Mouse (Mus musculus) effector memory CD4-positive, alpha-beta T cell, adult 5 months (primary cell): Measurements from ENCODE around the gene Olfr818. TPM values are rescaled to one million over a fixed set of nuclear protein-coding genes. Genes with fewer than 3 reads are reported as not detected.

Experiments used
- polyA plus RNA-seq: library from polyadenylated mRNA; unstranded; fragments of 100-300 nt; shearing (Covaris generic); gene quantifications from one replicate; pipeline ENCODE4 v1.2.1, GENCODE M21; 2017

Gene Olfr818
- polyA plus RNA-seq = not detected

DNA sequence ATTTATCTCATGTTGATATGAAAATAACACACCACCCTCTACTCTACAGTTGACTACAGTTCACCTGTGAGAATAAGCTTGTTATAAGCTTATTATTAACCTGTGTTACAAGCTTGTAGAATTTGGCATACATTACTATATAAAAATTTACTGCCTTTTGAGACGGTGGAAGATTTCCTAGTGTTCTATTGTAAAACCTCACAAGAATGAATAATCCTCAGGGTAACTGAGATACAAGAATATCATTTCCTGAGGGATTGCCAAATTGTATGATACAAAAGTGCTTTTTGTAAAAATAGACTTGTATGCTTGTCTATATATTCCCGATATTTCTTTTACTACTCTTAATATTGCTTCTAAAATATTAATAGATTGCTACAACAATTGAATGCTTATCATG lies at the start of gene Olfr818:
Gene Olfr818 (minus strand): TSS at position 101 of the 400 bp plus-strand sequence.

DNA sequence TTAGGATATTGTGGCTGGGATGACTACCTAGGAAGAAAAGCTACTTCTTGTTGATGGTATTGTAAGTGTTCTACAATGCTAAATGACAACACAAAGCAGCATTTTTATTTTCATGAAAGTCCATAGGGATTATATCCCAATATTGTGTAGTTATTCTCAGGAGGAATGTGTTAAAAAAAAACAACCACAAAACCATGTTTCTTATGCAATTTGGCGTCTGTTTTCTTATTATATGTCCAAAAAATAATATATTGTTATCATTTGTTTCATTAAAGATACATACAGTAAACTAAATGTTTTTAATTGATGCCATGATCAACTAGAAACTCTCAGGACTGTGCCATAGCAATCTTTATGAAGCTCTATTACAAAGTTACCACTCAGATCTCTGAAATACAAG lies 36.1 kb upstream of the Olfr818 start, which contains the start of gene Gm10310:
Gene Gm10310 (minus strand): TSS at position 101 of the 400 bp plus-strand sequence.

DNA sequence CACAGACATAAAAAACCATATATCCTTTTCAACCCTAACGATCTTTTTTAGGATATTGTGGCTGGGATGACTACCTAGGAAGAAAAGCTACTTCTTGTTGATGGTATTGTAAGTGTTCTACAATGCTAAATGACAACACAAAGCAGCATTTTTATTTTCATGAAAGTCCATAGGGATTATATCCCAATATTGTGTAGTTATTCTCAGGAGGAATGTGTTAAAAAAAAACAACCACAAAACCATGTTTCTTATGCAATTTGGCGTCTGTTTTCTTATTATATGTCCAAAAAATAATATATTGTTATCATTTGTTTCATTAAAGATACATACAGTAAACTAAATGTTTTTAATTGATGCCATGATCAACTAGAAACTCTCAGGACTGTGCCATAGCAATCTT lies 27.1 kb upstream of the Olfr818 start, which contains the start of gene Olfr247:
Gene Olfr247 (minus strand): TSS at position 101 of the 400 bp plus-strand sequence.

DNA sequence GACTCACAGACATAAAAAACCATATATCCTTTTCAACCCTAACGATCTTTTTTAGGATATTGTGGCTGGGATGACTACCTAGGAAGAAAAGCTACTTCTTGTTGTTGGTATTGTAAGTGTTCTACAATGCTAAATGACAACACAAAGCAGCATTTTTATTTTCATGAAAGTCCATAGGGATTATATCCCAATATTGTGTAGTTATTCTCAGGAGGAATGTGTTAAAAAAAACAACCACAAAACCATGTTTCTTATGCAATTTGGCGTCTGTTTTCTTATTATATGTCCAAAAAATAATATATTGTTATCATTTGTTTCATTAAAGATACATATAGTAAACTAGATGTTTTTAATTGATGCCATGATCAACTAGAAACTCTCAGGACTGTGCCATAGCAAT lies 18.3 kb upstream of the Olfr818 start, which contains the start of gene Olfr819:
Gene Olfr819 (minus strand): TSS at position 101 of the 400 bp plus-strand sequence.

DNA sequence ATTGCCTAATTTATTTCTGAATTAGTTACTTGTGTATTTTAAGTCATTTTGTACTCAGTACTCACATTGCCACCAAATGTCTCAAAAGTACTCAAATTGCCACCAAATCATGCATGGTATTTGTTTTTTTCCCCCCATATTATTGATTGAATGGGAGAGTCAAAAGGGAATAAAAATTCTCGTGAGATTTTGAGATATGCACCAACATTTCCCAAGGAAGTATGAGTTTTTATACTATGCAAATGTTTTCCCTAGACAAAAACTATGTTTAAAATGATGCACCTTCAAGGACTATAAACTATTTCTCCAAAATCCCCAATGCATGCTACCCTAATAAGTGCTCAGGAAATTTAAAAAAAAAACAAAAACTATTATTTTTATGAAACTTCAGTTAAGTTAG lies 33.4 kb downstream of the Olfr818 start, which contains the start of gene Olfr816:
Gene Olfr816 (minus strand): TSS at position 101 of the 400 bp plus-strand sequence.

DNA sequence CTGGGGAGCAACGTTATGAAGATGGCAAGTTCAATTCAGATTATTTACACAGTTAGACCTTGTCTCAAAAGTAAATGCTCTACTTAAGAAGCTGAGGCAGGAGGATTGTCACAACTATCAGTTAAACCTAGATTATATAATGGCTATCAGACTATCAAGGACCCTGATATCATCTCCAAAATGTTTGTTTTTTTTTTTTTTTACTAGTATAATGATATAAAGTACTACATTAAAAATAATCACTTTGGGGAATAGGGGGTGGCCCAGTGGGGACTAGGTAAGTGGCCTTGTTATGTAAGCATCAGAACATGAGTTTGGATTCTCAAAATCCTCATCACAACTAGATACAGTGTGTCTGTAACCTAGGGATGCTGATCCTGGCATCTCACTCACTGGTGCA lies 43.1 kb downstream of the Olfr818 start, which contains the start of gene Olfr815:
Gene Olfr815 (minus strand): TSS at position 101 of the 400 bp plus-strand sequence.

Other genes starting within 250 kb of the Olfr818 start
- not detected for gene Olfr804, start 245.9 kb downstream of the Olfr818 start, polyA plus RNA-seq
- not detected for gene Olfr805, start 219.7 kb downstream of the Olfr818 start, polyA plus RNA-seq
- gene Olfr806, start 207.2 kb downstream of the Olfr818 start, polyA plus RNA-seq = 0.16 TPM
- not detected for gene Olfr807, start 191.3 kb downstream of the Olfr818 start, polyA plus RNA-seq
- gene Olfr808, start 183.6 kb downstream of the Olfr818 start, polyA plus RNA-seq = not detected
- not detected for gene Olfr809, start 174.5 kb downstream of the Olfr818 start, polyA plus RNA-seq
- gene Olfr810, start 154.2 kb downstream of the Olfr818 start, polyA plus RNA-seq = not detected
- not detected for gene Olfr811, start 144.7 kb downstream of the Olfr818 start, polyA plus RNA-seq
- not detected for gene Olfr812, start 103.0 kb downstream of the Olfr818 start, polyA plus RNA-seq
- not detected for gene Olfr813, start 93.7 kb downstream of the Olfr818 start, polyA plus RNA-seq
- 0.16 TPM for gene Olfr814, start 69.2 kb downstream of the Olfr818 start, polyA plus RNA-seq
- gene Olfr815, start 43.2 kb downstream of the Olfr818 start, polyA plus RNA-seq = not detected
- 0.66 TPM for gene Olfr816, start 33.5 kb downstream of the Olfr818 start, polyA plus RNA-seq
- gene Olfr819, start 18.2 kb upstream of the Olfr818 start, polyA plus RNA-seq = not detected
- gene Olfr247, start 27.0 kb upstream of the Olfr818 start, polyA plus RNA-seq = not detected
- 0.31 TPM for gene Gm10310, start 36.0 kb upstream of the Olfr818 start, polyA plus RNA-seq
- gene Olfr820, start 63.5 kb upstream of the Olfr818 start, polyA plus RNA-seq = not detected
- gene Olfr821, start 81.2 kb upstream of the Olfr818 start, polyA plus RNA-seq = not detected
- 0.19 TPM for gene Olfr822, start 122.1 kb upstream of the Olfr818 start, polyA plus RNA-seq
- not detected for gene Olfr823, start 166.3 kb upstream of the Olfr818 start, polyA plus RNA-seq
- not detected for gene Olfr824, start 180.9 kb upstream of the Olfr818 start, polyA plus RNA-seq
- not detected for gene Olfr825, start 217.7 kb upstream of the Olfr818 start, polyA plus RNA-seq
- not detected for gene Olfr826, start 235.1 kb upstream of the Olfr818 start, polyA plus RNA-seq